Mouse (Mus musculus): ENCODE measurements around the gene Intu. TPM values are rescaled to one million over a fixed set of nuclear protein-coding genes. Genes with fewer than 3 reads are reported as not detected.
A peak's percentile ranks its signal among the peaks of the same experiment; 100 is the strongest.

The Intu gene
- polyA plus RNA-seq, 1 experiment from 2014 or later, result 3.6 TPM

GRCm38 (mm10) chr3:40744836-40745660, 214.0 kb downstream of the Intu start:
- peak overlapping the region; percentile 98 for H3K4me2 ChIP-seq
- H3K36me3 ChIP-seq (ENCODE audit: control insufficient read depth, insufficient read depth, low read length), result no peaks in the 10 kb centered on the region
- H3K27ac ChIP-seq (ENCODE audit: low read depth, low read length), result peak overlapping the region; percentile 87
- under 1% methylated on average over 61 of the region's 93 CpGs for WGBS
- H3K4me3 ChIP-seq (ENCODE audit: low read depth, low read length), result peak overlapping the region; percentile 86
- DNase-seq (ENCODE audit: low spot score) (peak; percentile 89), ATAC-seq (replicated peaks; ENCODE audit: low FRiP score) (peak; percentile 94)
- no peaks in the 10 kb centered on the region for H3K27me3 ChIP-seq (replicated peaks; ENCODE audit: control insufficient read depth, insufficient read depth, low read length)
- H3K4me1 ChIP-seq (replicated peaks; ENCODE audit: control insufficient read depth, insufficient read depth, low read length), result peaks cover 7% of the 10 kb centered on the region; the same call in 1 of the 2 replicates
- H3K9me3 ChIP-seq (ENCODE audit: control insufficient read depth, low read length), result no peaks in the 10 kb centered on the region
- H3K9ac ChIP-seq (ENCODE audit: low read depth, low read length), result peak overlapping the region; percentile 82

GRCm38 (mm10) chr3:40745661-40746547, 214.8 kb downstream of the Intu start:
- H3K27me3 ChIP-seq (replicated peaks; ENCODE audit: control insufficient read depth, insufficient read depth, low read length), result no peaks in the 10 kb centered on the region
- peak; percentile 44 for ATAC-seq (replicated peaks; ENCODE audit: low FRiP score)
- peak overlapping the region; percentile 82 for H3K9ac ChIP-seq (ENCODE audit: low read depth, low read length)
- DNase-seq (ENCODE audit: low spot score), result no peak
- 5% methylated on average over 35 of the region's 37 CpGs for WGBS
- H3K4me3 ChIP-seq (ENCODE audit: low read depth, low read length), result peak overlapping the region; percentile 86
- peak overlapping the region; percentile 98 for H3K4me2 ChIP-seq
- H3K9me3 ChIP-seq (ENCODE audit: control insufficient read depth, low read length), result no peaks in the 10 kb centered on the region
- H3K27ac ChIP-seq (ENCODE audit: low read depth, low read length), result peak overlapping the region; percentile 87
- peaks cover 7% of the 10 kb centered on the region; the same call in 1 of the 2 replicates for H3K4me1 ChIP-seq (replicated peaks; ENCODE audit: control insufficient read depth, insufficient read depth, low read length)
- no peaks in the 10 kb centered on the region for H3K36me3 ChIP-seq (ENCODE audit: control insufficient read depth, insufficient read depth, low read length)

Small RNA genes within 50 kb of the gene (microRNA-seq; reads per million reads assigned to microRNA genes)
- gene Gm23810 (ENCODE audit: borderline number of aligned reads), result not detected

Other genes starting within 250 kb of the Intu start
- gene Slc25a31, start 177.6 kb downstream of the Intu start, polyA plus RNA-seq (2014; fragmentation: Nextera tagmentation; extraction: Ambion mirVana), result 0.12 and 0.38 TPM in 2 replicates
- 22.4 and 25.9 TPM in 2 replicates for gene Hspa4l, start 213.2 kb downstream of the Intu start, polyA plus RNA-seq (2014; fragmentation: Nextera tagmentation; extraction: Ambion mirVana)

Data from liver, embryonic 11.5 days (tissue).